Mouse (Mus musculus) stomach, postnatal 0 days (tissue): ENCODE data around the gene Cabp4. TPM values are rescaled to one million over a fixed set of nuclear protein-coding genes. Genes with fewer than 3 reads are reported as not detected.
A peak's percentile ranks its signal among the peaks of the same experiment; 100 is the strongest.

Source experiments
- ATAC-seq: fragments of 200-750 bp; cut with Nextera tagmentation; 2 replicates; pipeline ENCODE4 v1.8.0; 2017; ENCODE audit not compliant: low FRiP score, low TSS enrichment
- DNase-seq: peaks from one replicate; pipeline ENCODE4 v3.0.0-alpha.2; 2016; ENCODE audit warnings: low spot score
- H3K27ac ChIP-seq: fragments of 300-500 bp; sonication (generic); replicated peaks from 2 replicates; pipeline ENCODE4 v1.5.1; 2014; ENCODE audit warnings: mild to moderate bottlenecking, control low read depth
- H3K27me3 ChIP-seq: fragments of 300-500 bp; sonication (generic); 2 replicates; pipeline ENCODE4 v1.6.1; 2014; ENCODE audit warnings: low read length; ENCODE audit not compliant: control insufficient read depth, insufficient read depth
- H3K36me3 ChIP-seq: fragments of 300-500 bp; sonication (generic); 2 replicates; pipeline ENCODE4 v1.6.1; 2014; ENCODE audit warnings: low read length, mixed read lengths; ENCODE audit not compliant: control insufficient read depth, insufficient read depth
- H3K4me1 ChIP-seq: fragments of 300-500 bp; sonication (generic); replicated peaks from 2 replicates; pipeline ENCODE4 v1.6.1; 2014; ENCODE audit warnings: antibody characterized with exemption; ENCODE audit not compliant: control insufficient read depth, insufficient read depth
- H3K4me2 ChIP-seq: fragments of 300-500 bp; sonication (generic); replicated peaks from 2 replicates; pipeline ENCODE4 v1.6.1; 2014; ENCODE audit warnings: low read depth, mild to moderate bottlenecking, control low read depth, moderate library complexity
- H3K4me3 ChIP-seq: fragments of 300-500 bp; sonication (generic); 2 replicates; pipeline ENCODE4 v1.5.1; 2014; ENCODE audit warnings: low read depth, low read length, control low read depth
- H3K9ac ChIP-seq: fragments of 300-500 bp; sonication (generic); 2 replicates; pipeline ENCODE4 v1.6.1; 2014; ENCODE audit warnings: mild to moderate bottlenecking, low read length, control low read depth, mixed read lengths
- H3K9me3 ChIP-seq: fragments of 300-500 bp; sonication (generic); 2 replicates; pipeline ENCODE4 v1.6.1; 2016; ENCODE audit warnings: low read length; ENCODE audit not compliant: control insufficient read depth
- CTCF ChIP-seq: IDR thresholded peaks from 2 replicates; pipeline ENCODE4 v1.5.1; 2016; ENCODE audit warnings: antibody characterized with exemption, low read depth, mild to moderate bottlenecking, moderate library complexity
- EP300 ChIP-seq: optimal IDR thresholded peaks from 2 replicates; pipeline ENCODE3; 2016; ENCODE audit warnings: antibody characterized with exemption
- WGBS: fragments of 180-500 bp; shearing (Covaris S2); extraction: QIAGEN DNeasy Blood & Tissue Kit; methylation state at CpG from one replicate; pipeline ENCODE4 v1.1.7; 2014; 5-methylcytosine and 5-hydroxymethylcytosine counted together
- polyA plus RNA-seq: library from polyadenylated mRNA; unstranded; fragments of >200 nt; fragmentation: Nextera tagmentation; extraction: Ambion mirVana; gene quantifications from 2 replicates; pipeline ENCODE4 v1.2.1, GENCODE M21; 2015

Gene Cabp4
- polyA plus RNA-seq, 1 experiment from 2014 or later = not detected

DNA sequence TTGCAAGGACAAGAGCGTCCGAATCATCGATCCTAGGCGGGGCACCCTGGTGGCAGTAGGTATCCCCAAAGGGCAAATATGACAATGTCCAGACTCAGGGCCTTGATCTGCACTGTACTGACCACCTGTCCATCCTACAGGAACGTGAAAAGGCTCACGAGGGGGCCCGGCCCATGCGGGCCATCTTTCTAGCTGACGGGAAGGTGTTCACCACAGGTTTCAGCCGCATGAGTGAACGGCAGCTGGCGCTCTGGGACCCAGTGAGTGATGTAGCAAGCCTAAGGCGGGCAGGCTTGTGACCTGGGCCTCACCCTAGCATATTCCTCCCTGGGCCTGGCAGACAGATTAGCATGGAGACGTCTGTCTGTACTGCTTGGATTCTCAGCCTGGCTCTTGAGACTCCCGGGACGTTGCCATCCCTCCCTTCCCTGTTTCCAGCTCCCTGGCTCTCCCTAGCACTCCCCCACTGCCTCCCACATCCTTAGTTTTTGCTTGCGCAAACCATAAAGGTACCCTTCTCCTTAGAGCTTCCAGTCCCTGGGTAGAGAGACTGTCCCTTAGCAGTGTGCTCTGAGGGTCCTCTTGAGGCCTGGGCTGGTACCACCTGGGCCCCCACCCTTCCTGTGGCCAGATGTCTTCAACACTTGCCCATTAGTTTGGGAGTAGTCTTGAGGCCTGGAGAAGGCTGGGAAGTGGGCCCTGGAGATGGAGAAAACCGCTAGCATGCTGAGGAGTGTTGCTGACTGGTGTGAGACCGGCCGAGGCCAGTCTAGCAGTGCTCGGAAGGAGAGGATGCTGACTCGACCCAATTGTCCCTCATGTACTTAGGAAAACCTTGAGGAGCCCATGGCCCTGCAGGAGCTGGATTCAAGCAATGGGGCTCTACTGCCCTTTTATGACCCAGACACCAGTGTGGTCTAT, 7.0 kb upstream of the Cabp4 start:
- Histone ChIP-seq H3K27ac (no peak overlapping the region), H3K4me3 (no peak overlapping the region), H3K4me2 (no peak overlapping the region), H3K9me3 (no peaks in the 10 kb centered on the region), H3K27me3 (no peaks in the 10 kb centered on the region), H3K4me1 (no peaks in the 10 kb centered on the region), H3K36me3 (peaks cover 12% of the 10 kb centered on the region; the same call in 1 of the 2 replicates), H3K9ac (no peak overlapping the region)
- DNase-seq (no peak), ATAC-seq (no peak)
- 89% methylated on average over 22 of the region's 22 CpGs for WGBS
- TF ChIP-seq CTCF = no peak
- no peak for TF ChIP-seq EP300

DNA sequence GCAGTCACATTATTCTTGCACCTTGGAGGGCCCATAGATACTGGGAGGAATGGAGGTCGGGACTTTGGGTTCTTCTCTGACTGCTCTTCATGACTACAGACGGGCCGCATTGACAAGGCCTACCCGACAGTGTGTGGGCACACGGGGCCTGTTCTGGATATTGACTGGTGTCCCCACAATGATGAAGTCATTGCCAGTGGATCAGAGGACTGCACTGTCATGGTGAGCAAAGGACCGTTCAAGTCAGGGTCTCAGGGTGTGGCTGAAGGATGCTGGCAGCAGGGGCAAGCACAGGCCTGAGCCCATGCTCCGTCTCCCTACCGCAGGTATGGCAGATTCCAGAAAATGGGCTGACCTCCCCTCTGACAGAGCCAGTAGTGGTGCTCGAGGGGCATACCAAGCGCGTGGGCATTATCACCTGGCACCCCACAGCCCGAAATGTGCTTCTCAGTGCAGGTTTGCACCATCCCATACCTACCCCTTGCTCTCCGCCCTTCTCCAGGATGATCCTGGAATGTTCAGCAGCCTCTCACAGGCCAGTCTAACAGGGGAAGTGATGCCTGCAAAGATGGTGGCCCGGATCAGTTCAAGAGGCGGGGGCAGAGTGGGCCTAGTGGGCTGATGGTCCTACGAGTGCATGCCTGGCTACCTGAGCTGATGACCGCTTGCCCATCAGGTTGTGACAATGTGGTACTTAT, 6.1 kb upstream of the Cabp4 start:
- no peaks in the 10 kb centered on the region for H3K4me1 ChIP-seq
- 91% methylated on average over 17 of the region's 17 CpGs for WGBS
- H3K27me3 ChIP-seq = no peaks in the 10 kb centered on the region
- no peaks in the 10 kb centered on the region for H3K9me3 ChIP-seq
- no peak overlapping the region for H3K9ac ChIP-seq
- TF ChIP-seq CTCF (no peak), EP300 (no peak)
- peak overlapping the region; percentile 91; the same call in 1 of the 2 replicates for H3K4me3 ChIP-seq
- H3K27ac ChIP-seq = no peak overlapping the region
- no peak for DNase-seq
- peaks cover 11% of the 10 kb centered on the region; the same call in 1 of the 2 replicates for H3K36me3 ChIP-seq
- no peak; the same call in 1 of the 2 replicates for ATAC-seq
- peak overlapping the region; percentile 69 for H3K4me2 ChIP-seq

DNA sequence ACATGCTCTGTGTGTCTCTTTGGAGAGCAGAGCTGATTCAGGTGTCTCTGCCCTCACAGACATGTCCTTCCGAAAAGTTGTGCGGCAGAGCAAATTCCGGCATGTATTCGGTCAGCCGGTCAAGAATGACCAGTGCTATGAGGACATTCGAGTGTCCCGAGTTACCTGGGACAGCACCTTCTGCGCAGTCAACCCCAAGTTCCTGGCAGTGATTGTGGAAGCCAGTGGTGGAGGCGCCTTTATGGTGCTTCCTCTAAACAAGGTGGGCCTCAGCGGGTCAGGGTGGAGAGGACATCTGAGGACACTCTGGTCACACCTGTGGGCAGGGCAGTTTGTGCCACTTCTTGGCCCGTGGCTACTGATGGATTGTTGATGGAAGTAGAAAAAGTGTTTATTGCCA, 5.5 kb upstream of the Cabp4 start:
- H3K4me1 ChIP-seq = no peaks in the 10 kb centered on the region
- H3K27me3 ChIP-seq = no peaks in the 10 kb centered on the region
- TF ChIP-seq CTCF = no peak
- no peak for TF ChIP-seq EP300
- peak overlapping the region; percentile 95 for H3K9ac ChIP-seq
- H3K27ac ChIP-seq = peak overlapping the region; percentile 89; the same call in 1 of the 2 replicates
- H3K9me3 ChIP-seq = no peaks in the 10 kb centered on the region
- 75% methylated on average over 11 of the region's 11 CpGs for WGBS
- DNase-seq (peak; percentile 39), ATAC-seq (peak; percentile 6; the same call in 1 of the 2 replicates)
- peaks cover 11% of the 10 kb centered on the region; the same call in 1 of the 2 replicates for H3K36me3 ChIP-seq
- peak overlapping the region; percentile 69 for H3K4me2 ChIP-seq
- peak overlapping the region; percentile 91 for H3K4me3 ChIP-seq

DNA sequence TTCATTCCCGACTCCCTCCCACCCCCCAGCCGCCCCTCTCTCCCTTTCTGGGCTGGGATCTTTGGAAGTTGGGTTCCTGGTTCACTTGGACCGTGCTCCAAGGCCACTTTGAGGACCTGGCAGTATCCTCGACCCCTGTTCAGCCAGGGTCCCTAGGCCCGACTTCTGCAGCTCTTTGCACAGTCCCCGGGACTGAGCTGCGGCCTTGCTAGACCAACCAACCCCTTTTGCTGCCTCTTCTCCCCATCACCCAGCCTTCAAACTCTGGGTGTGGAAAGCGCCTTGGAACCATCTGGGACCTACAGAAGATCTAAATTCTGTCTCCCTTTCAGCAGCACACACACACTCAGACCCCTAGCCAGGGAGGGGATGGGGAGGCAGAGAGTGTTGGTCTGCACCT, 5.0 kb upstream of the Cabp4 start:
- Histone ChIP-seq H3K27me3 (no peaks in the 10 kb centered on the region), H3K4me2 (peak overlapping the region; percentile 69), H3K9ac (peak overlapping the region; percentile 95), H3K9me3 (no peaks in the 10 kb centered on the region), H3K36me3 (peaks cover 11% of the 10 kb centered on the region; the same call in 1 of the 2 replicates), H3K4me1 (no peaks in the 10 kb centered on the region), H3K27ac (peak overlapping the region; percentile 89), H3K4me3 (peak overlapping the region; percentile 91)
- TF ChIP-seq EP300 (no peak), CTCF (no peak)
- peak; percentile 15; the same call in 1 of the 2 replicates for ATAC-seq
- whole genome bisulfite sequencing = 2% methylated on average over 7 of the region's 8 CpGs
- no peak for DNase-seq

DNA sequence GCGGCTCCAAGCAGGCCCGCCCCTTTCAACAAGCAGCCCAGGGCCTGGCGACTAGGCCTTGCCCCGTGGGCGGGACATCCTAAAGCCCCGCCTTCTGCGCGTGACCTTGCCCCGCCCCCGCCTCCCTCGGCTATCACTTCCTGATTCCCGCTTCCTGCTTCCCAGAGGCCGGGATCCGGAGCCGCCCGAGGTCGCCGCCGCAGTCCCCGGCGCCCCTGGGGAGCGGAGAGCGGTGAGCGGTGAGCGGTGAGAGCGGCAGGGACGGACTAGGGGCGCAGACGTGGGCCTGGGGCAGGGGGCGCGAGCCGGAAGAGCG, 4.6 kb upstream of the Cabp4 start, which contains the start of gene Coro1b:
Coro1b (plus strand) TSS at position 129 of the 316 bp plus-strand sequence.
- TF ChIP-seq CTCF (no peak), EP300 (peak; percentile 72)
- Histone ChIP-seq H3K36me3 (peaks cover 9% of the 10 kb centered on the region; the same call in 1 of the 2 replicates), H3K9me3 (no peaks in the 10 kb centered on the region), H3K4me3 (peak within 1 kb of the TSS; percentile 91), H3K9ac (peak within 1 kb of the TSS; percentile 95), H3K27me3 (no peaks in the 10 kb centered on the region), H3K27ac (peak within 1 kb of the TSS; percentile 89), H3K4me2 (peak within 1 kb of the TSS; percentile 69), H3K4me1 (no peaks in the 10 kb centered on the region)
- peak; percentile 99 for DNase-seq
- ATAC-seq = peak; percentile 93
- under 1% methylated on average over 24 of the region's 33 CpGs for WGBS
